Mouse (Mus musculus) kidney, embryonic 16.5 days (tissue): Measurements from ENCODE around the gene Tcl1b2. TPM values are rescaled to one million over a fixed set of nuclear protein-coding genes. Genes with fewer than 3 reads are reported as not detected.
"Not testable (repeated sequence)": the region's sequence is repeated elsewhere in the genome, so short reads cannot be mapped to it uniquely, and the experiment has no call there.

Experiments
- ATAC-seq: fragments of 200-750 bp; cut with Nextera tagmentation; 2 replicates; pipeline ENCODE4 v1.8.0; 2017; ENCODE audit warnings: moderate TSS enrichment; ENCODE audit not compliant: low FRiP score, low TSS enrichment
- H3K27ac ChIP-seq: fragments of 300-500 bp; sonication (generic); 2 replicates; pipeline ENCODE4 v1.5.1; 2014; ENCODE audit warnings: low read length
- H3K27me3 ChIP-seq: fragments of 300-500 bp; sonication (generic); 2 replicates; pipeline ENCODE4 v1.6.1; 2014; ENCODE audit warnings: low read length, control low read depth, mixed read lengths; ENCODE audit not compliant: insufficient read depth
- H3K36me3 ChIP-seq: fragments of 300-500 bp; sonication (generic); 2 replicates; pipeline ENCODE4 v1.6.1; 2014; ENCODE audit warnings: low read length, control low read depth, mixed read lengths; ENCODE audit not compliant: insufficient read depth
- H3K4me1 ChIP-seq: fragments of 300-500 bp; sonication (generic); 2 replicates; pipeline ENCODE4 v1.6.1; 2014; ENCODE audit warnings: low read length, control low read depth, mixed read lengths; ENCODE audit not compliant: insufficient read depth
- H3K4me2 ChIP-seq: fragments of 300-500 bp; sonication (generic); replicated peaks from 2 replicates; pipeline ENCODE4 v1.6.1; 2014; ENCODE audit warnings: low read depth, low read length
- H3K4me3 ChIP-seq: fragments of 300-500 bp; sonication (generic); 2 replicates; pipeline ENCODE4 v1.5.1; 2014; ENCODE audit warnings: mild to moderate bottlenecking, low read length
- H3K9ac ChIP-seq: fragments of 300-500 bp; sonication (generic); replicated peaks from 2 replicates; pipeline ENCODE4 v1.6.1; 2014; ENCODE audit warnings: low read length
- H3K9me3 ChIP-seq: fragments of 300-500 bp; sonication (generic); 2 replicates; pipeline ENCODE4 v1.6.1; 2016; ENCODE audit warnings: low read length, control low read depth
- WGBS: fragments of 180-500 bp; shearing (Covaris S2); extraction: QIAGEN DNeasy Blood & Tissue Kit; methylation state at CpG from one replicate; pipeline ENCODE4 v1.1.7; 2014; 5-methylcytosine and 5-hydroxymethylcytosine counted together
- polyA plus RNA-seq: library from polyadenylated mRNA; unstranded; fragments of >200 nt; fragmentation: Nextera tagmentation; extraction: Ambion mirVana; gene quantifications from 2 replicates; pipeline ENCODE4 v1.2.1, GENCODE M21; 2015

The Tcl1b2 gene
- polyA plus RNA-seq, 1 experiment from 2014 or later = not detected

GRCm38 (mm10) chr12:105125362-105125761, 20.5 kb upstream of the Tcl1b2 start:
- no peaks in the 10 kb centered on the region for H3K27me3 ChIP-seq
- no peaks in the 10 kb centered on the region for H3K9me3 ChIP-seq
- ATAC-seq = no peak
- H3K36me3 ChIP-seq = no peaks in the 10 kb centered on the region
- H3K4me3 ChIP-seq = no peak overlapping the region
- no peak overlapping the region for H3K27ac ChIP-seq
- no peak overlapping the region for H3K9ac ChIP-seq
- WGBS = 88% methylated on average over 6 of the region's 6 CpGs
- no peak overlapping the region for H3K4me2 ChIP-seq
- no peaks in the 10 kb centered on the region for H3K4me1 ChIP-seq

- H3K9ac ChIP-seq = no peak overlapping the region
- H3K27me3 ChIP-seq = no peaks in the 10 kb centered on the region
- H3K9me3 ChIP-seq = no peaks in the 10 kb centered on the region
- WGBS = 76% methylated on average over 4 of the region's 4 CpGs
- no peaks in the 10 kb centered on the region for H3K36me3 ChIP-seq
- no peak overlapping the region for H3K4me3 ChIP-seq
- no peaks in the 10 kb centered on the region for H3K4me1 ChIP-seq
- no peak for ATAC-seq
- no peak overlapping the region for H3K4me2 ChIP-seq
- H3K27ac ChIP-seq = no peak overlapping the region
Observed at GRCm38 (mm10) chr12:105126516-105126915, 19.3 kb upstream of the Tcl1b2 start.

GRCm38 (mm10) chr12:105127607-105128006, 18.2 kb upstream of the Tcl1b2 start:
- no peaks in the 10 kb centered on the region for H3K4me1 ChIP-seq
- H3K27ac ChIP-seq = no peak overlapping the region
- no peaks in the 10 kb centered on the region for H3K9me3 ChIP-seq
- H3K9ac ChIP-seq = no peak overlapping the region
- H3K27me3 ChIP-seq = no peaks in the 10 kb centered on the region
- 77% methylated on average over 2 of the region's 2 CpGs for WGBS
- ATAC-seq = no peak
- no peak overlapping the region for H3K4me3 ChIP-seq
- no peaks in the 10 kb centered on the region for H3K36me3 ChIP-seq
- no peak overlapping the region for H3K4me2 ChIP-seq

- not testable (repeated sequence) for H3K9ac ChIP-seq
Observed at GRCm38 (mm10) chr12:105129494-105130205, 16.2 kb upstream of the Tcl1b2 start.

GRCm38 (mm10) chr12:105134167-105134566, 11.6 kb upstream of the Tcl1b2 start:
- not testable (repeated sequence) for H3K36me3 ChIP-seq, H3K4me1 ChIP-seq

More at GRCm38 (mm10) chr12:105129494-105130205, 16.2 kb upstream of the Tcl1b2 start:
- WGBS = 65% methylated on average over 3 of the region's 3 CpGs
- not testable (repeated sequence) for H3K4me3 ChIP-seq, H3K4me2 ChIP-seq, H3K27me3 ChIP-seq, ATAC-seq, H3K27ac ChIP-seq, H3K4me1 ChIP-seq, H3K9me3 ChIP-seq, H3K36me3 ChIP-seq

GRCm38 (mm10) chr12:105134826-105135225, 11.0 kb upstream of the Tcl1b2 start:
- not testable (repeated sequence) for H3K27me3 ChIP-seq, H3K36me3 ChIP-seq, H3K9ac ChIP-seq, H3K4me2 ChIP-seq, H3K9me3 ChIP-seq, H3K4me1 ChIP-seq, H3K27ac ChIP-seq, ATAC-seq, H3K4me3 ChIP-seq
- 83% methylated on average over 4 of the region's 4 CpGs for WGBS

More at GRCm38 (mm10) chr12:105134167-105134566, 11.6 kb upstream of the Tcl1b2 start:
- H3K27me3 ChIP-seq, H3K9me3 ChIP-seq, ATAC-seq, H3K4me2 ChIP-seq, H3K9ac ChIP-seq, H3K27ac ChIP-seq, H3K4me3 ChIP-seq: not testable (repeated sequence)
- 67% methylated on average over 2 of the region's 2 CpGs for WGBS

- not testable (repeated sequence) for H3K27me3 ChIP-seq, ATAC-seq, H3K4me3 ChIP-seq, H3K27ac ChIP-seq, H3K9ac ChIP-seq, H3K9me3 ChIP-seq, H3K4me1 ChIP-seq, H3K4me2 ChIP-seq, H3K36me3 ChIP-seq
- 77% methylated on average over 1 of the region's 1 CpGs for WGBS
Observed at GRCm38 (mm10) chr12:105137729-105138128, 8.1 kb upstream of the Tcl1b2 start.

GRCm38 (mm10) chr12:105143096-105143495, 2.7 kb upstream of the Tcl1b2 start:
- no peak overlapping the region for H3K4me2 ChIP-seq
- no peak overlapping the region for H3K27ac ChIP-seq
- H3K27me3 ChIP-seq = no peaks in the 10 kb centered on the region
- H3K36me3 ChIP-seq = no peaks in the 10 kb centered on the region
- H3K4me3 ChIP-seq = no peak overlapping the region
- H3K4me1 ChIP-seq = no peaks in the 10 kb centered on the region
- ATAC-seq = no peak
- H3K9ac ChIP-seq = no peak overlapping the region
- H3K9me3 ChIP-seq = no peaks in the 10 kb centered on the region
- 95% methylated on average over 3 of the region's 3 CpGs for WGBS

GRCm38 (mm10) chr12:105144928-105145327, 886 bp upstream of the Tcl1b2 start:
- 20% methylated on average over 1 of the region's 1 CpGs for whole genome bisulfite sequencing
- not testable (repeated sequence) for H3K9ac ChIP-seq

GRCm38 (mm10) chr12:105155286-105155685, 9.5 kb downstream of the Tcl1b2 start:
- H3K27me3 ChIP-seq, H3K4me2 ChIP-seq, H3K27ac ChIP-seq, H3K36me3 ChIP-seq, ATAC-seq, H3K9me3 ChIP-seq, H3K4me1 ChIP-seq, H3K9ac ChIP-seq, H3K4me3 ChIP-seq: not testable (repeated sequence)
- 52% methylated on average over 4 of the region's 4 CpGs for WGBS

More at GRCm38 (mm10) chr12:105144928-105145327, 886 bp upstream of the Tcl1b2 start:
- H3K4me1 ChIP-seq, ATAC-seq, H3K4me3 ChIP-seq, H3K27me3 ChIP-seq, H3K27ac ChIP-seq, H3K4me2 ChIP-seq, H3K9me3 ChIP-seq, H3K36me3 ChIP-seq: not testable (repeated sequence)
